Mouse (Mus musculus) liver, embryonic 14.5 days (tissue): ENCODE measurements around the gene Mllt3.

Experiments used
- CTCF ChIP-seq: IDR thresholded peaks from 2 replicates; pipeline ENCODE4 v1.5.1; 2016; ENCODE audit warnings: antibody characterized with exemption, low read depth, control low read depth
- EP300 ChIP-seq: IDR thresholded peaks from 2 replicates; pipeline ENCODE4 v1.6.1; 2016; ENCODE audit warnings: antibody characterized with exemption, low read depth

- TF ChIP-seq CTCF: no peak
- TF ChIP-seq EP300: no peak
These were observed 70.0 kb downstream of the Mllt3 start for GRCm38 (mm10) chr4:87963055-87963772.
